Mouse (Mus musculus): ENCODE measurements around the gene Lap3.
A peak's percentile ranks its signal among the peaks of the same experiment; 100 is the strongest.

Gene Lap3

GRCm38 (mm10) chr5:45496042-45496441 is 2.9 kb downstream of the Lap3 start:
- DNase-seq (ENCODE audit: low read depth) = no peak

GRCm38 (mm10) chr5:45496479-45496878 is 3.3 kb downstream of the Lap3 start:
- DNase-seq (ENCODE audit: low read depth) = no peak

- DNase-seq (ENCODE audit: low read depth) = no peak
Measured at GRCm38 (mm10) chr5:45496930-45497550, 3.9 kb downstream of the Lap3 start.

DNA sequence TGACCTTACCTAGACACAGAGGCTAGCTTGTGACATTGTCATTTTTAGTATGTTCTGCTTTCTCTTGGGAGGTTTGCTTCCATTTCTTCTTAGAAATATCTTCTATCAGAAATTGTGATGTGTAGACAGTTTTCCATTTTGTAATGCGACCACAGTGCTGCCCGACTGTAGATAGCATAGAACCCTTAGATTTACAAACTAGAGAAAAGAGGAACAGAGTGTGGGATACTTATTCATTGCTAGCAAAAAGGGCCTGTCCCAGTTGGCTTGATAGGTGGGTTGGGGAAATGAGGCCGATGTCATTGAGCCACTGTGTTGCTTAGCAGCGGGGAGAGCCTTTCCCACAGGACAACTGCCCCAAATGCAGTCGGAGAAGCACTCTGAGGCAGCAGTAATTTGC is 4.4 kb downstream of the Lap3 start:
- no peak for DNase-seq (ENCODE audit: low read depth)

- no peak for DNase-seq (ENCODE audit: low read depth)
Measured at GRCm38 (mm10) chr5:45510071-45510470, 16.9 kb downstream of the Lap3 start.

- no peak for DNase-seq (ENCODE audit: low read depth)
Measured at GRCm38 (mm10) chr5:45512908-45513307, 19.7 kb downstream of the Lap3 start.

- DNase-seq (ENCODE audit: low read depth) = no peak
Measured at GRCm38 (mm10) chr5:45513511-45513910, 20.3 kb downstream of the Lap3 start.

GRCm38 (mm10) chr5:45514599-45514998 is 21.4 kb downstream of the Lap3 start:
- no peak for DNase-seq (ENCODE audit: low read depth)

- DNase-seq (ENCODE audit: low read depth) = no peak
Measured at GRCm38 (mm10) chr5:45515151-45515743, 22.1 kb downstream of the Lap3 start.

GRCm38 (mm10) chr5:45519960-45520808 is 27.0 kb downstream of the Lap3 start, which contains the start of gene Med28:
TSS of gene Med28 (plus strand) at chr5:45520229.
- DNase-seq (ENCODE audit: low read depth) = peak; percentile 92

DNA sequence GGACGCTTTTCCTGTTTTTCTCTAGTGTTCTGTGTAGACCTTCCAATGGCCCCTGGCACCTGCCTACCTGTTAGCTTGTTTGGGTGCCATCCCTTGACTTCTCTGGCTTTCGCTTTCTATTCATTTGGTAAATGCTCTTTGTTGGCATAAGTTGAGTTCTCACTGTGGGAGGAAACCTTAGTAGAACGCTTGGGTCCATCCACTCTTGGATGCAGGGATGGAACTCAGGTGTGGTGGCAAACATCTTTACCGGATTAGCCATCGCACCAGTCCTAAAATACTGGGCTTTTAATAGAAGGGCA is 27.6 kb downstream of the Lap3 start:
- peak; percentile 69 for DNase-seq (ENCODE audit: low read depth)

DNA sequence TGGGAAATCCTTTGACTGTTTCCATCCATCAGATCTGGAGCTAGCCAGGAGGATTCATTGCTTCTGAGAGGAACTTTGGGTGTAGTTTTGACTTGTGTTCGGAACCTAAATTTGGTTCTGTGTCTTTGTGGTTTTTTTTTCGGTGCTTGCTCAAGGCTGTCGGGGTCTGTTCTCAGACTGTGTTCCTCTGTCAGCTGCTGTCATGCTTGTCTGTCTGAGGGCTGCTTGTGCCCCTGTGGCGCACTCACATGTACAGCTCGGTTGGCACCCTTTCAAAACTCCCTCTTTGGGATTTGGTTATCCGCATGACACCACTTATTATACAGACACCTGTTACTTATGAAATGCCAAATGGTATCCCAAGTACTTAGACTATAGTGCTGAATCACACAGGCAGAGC is 28.4 kb downstream of the Lap3 start:
- peak; percentile 10 for DNase-seq (ENCODE audit: low read depth)

DNA sequence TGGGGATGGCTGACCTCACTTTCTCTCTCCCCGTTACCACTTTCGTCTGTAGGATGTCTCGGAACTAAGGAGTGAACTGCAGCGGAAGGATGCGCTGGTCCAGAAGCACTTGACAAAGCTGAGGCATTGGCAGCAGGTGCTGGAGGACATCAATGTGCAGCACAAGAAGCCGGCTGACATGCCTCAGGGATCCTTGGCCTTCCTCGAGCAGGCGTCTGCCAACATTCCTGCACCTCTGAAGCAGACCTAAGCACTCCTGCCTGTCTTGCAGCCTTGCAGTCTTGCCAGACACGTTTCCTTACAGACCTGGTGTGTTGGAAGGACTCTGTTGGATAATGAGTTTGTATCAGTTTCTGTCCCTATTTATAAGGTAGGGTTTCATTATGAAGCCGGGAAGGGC is 31.9 kb downstream of the Lap3 start:
- DNase-seq (ENCODE audit: low read depth) = no peak

DNA sequence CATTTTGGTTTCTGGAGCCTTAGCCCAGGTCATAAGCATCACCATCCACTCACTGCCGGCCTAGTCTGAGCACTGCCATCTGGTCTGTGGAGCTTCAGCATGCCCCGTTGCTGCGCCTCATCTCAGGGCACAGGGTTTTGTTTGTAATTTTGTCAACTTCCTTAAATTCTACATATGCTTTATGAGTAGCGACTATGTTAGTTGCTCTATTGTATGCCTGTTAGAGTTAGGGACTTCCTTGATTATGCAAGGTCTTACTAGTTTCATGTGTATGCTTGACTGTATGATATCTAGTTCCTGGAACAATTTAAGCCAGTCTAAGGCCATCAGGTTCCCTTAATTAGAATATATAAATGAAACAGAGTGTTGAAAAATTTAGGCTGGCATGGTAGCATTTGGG is 33.2 kb downstream of the Lap3 start:
- no peak for DNase-seq (ENCODE audit: low read depth)

GRCm38 (mm10) chr5:45529696-45530095 is 36.5 kb downstream of the Lap3 start:
- DNase-seq (ENCODE audit: low read depth) = peak; percentile 14

DNA sequence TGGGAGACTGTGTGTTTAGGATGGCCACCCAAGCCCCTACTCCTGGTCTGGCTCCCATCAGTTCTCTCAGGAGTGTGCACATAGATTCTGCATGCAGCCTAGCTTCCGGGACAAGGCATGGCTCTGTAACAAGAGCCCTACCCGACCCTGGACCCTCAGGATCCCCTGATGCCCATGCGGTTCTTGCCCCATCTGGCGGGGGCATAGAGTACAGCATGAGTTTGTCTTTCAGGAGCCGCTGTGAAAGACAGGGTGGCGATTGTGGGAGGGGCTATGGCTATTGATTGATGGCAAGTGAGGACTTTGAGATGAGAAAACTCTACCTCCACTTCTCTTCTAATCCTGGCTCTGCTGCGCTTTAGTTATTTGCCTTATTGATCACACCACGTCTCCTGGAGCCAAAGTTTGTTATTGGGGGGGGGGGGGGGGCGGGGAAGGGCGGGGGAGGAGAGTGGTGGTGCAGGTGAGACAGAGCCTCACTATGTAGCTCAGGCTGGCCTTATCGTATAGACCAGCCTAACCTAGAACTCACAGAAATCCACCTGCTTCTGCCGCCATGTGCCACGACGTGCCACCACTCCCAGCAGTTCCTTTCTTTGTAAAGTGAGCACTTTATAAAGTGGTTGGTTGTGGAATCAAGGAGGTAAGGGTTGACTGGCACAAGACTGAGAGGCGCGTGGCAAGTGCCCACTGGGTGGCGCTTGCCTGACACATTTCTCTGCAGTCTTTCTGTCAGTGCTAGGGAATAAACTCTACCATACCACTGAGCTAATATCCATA is 41.3 kb downstream of the Lap3 start:
- peak; percentile 62 for DNase-seq (ENCODE audit: low read depth)

- DNase-seq (ENCODE audit: low read depth) = peak; percentile 33
Measured at GRCm38 (mm10) chr5:45535177-45535576, 42.0 kb downstream of the Lap3 start.

GRCm38 (mm10) chr5:45539502-45539901 is 46.3 kb downstream of the Lap3 start:
- no peak for DNase-seq (ENCODE audit: low read depth)

- no peak for DNase-seq (ENCODE audit: low read depth)
Measured at GRCm38 (mm10) chr5:45543374-45543773, 50.2 kb downstream of the Lap3 start.

- DNase-seq (ENCODE audit: low read depth) = no peak
Measured at GRCm38 (mm10) chr5:45549586-45549985, 56.4 kb downstream of the Lap3 start.

All from induced T-regulatory cell, adult 2 months (primary cell).